Mouse (Mus musculus): Measurements from ENCODE around the gene Tnfsf18. TPM values are rescaled to one million over a fixed set of nuclear protein-coding genes. Genes with fewer than 3 reads are reported as not detected.

Tnfsf18 gene
- total and polyA plus RNA-seq, 3 experiments = not detected

GRCm38 (mm10) chr1:161517355-161517754 lies 22.9 kb downstream of the Tnfsf18 start:
- H3K27me3 ChIP-seq (ENCODE audit: control insufficient read depth in 1 of 2, insufficient read depth in 2 of 2, low read length in 2 of 2) = no peaks in the 10 kb centered on the region
- TF ChIP-seq RCOR1 (IDR thresholded peaks at IDR 0.05; ENCODE audit: low read depth, low read length) = no peak
- no peaks in the 10 kb centered on the region for H3K79me2 ChIP-seq (ENCODE audit: control insufficient read depth, insufficient read depth, low read length, poor library complexity)
- no peaks in the 10 kb centered on the region for H3K4me1 ChIP-seq (ENCODE audit: control insufficient read depth in 1 of 2, insufficient read depth in 2 of 2, low read length in 2 of 2)
- no peak overlapping the region for H3K4me3 ChIP-seq (ENCODE audit: control insufficient read depth in 1 of 2, insufficient read depth in 1 of 2, low read depth in 2 of 2, low read length in 2 of 2)
- no peak overlapping the region for H3K9ac ChIP-seq (ENCODE audit: control insufficient read depth, low read depth, low read length, poor library complexity, severe bottlenecking)
- H3K27ac ChIP-seq (ENCODE audit: control insufficient read depth, low read depth, low read length) = no peak overlapping the region
- DNase-seq (ENCODE audit: low read depth, low spot score) = no peak
- no peaks in the 10 kb centered on the region for H3K9me3 ChIP-seq (replicated peaks; ENCODE audit: insufficient read depth, low read length)
- H3K36me3 ChIP-seq (ENCODE audit: control insufficient read depth in 1 of 2, insufficient read depth in 2 of 2, low read length in 2 of 2) = no peaks in the 10 kb centered on the region

- Histone ChIP-seq H3K9me3 (replicated peaks; ENCODE audit: insufficient read depth, low read length) (no peaks in the 10 kb centered on the region), H3K4me3 (ENCODE audit: control insufficient read depth in 1 of 2, insufficient read depth in 1 of 2, low read depth in 2 of 2, low read length in 2 of 2) (no peak overlapping the region), H3K36me3 (ENCODE audit: control insufficient read depth in 1 of 2, insufficient read depth in 2 of 2, low read length in 2 of 2) (no peaks in the 10 kb centered on the region), H3K79me2 (ENCODE audit: control insufficient read depth, insufficient read depth, low read length, poor library complexity) (no peaks in the 10 kb centered on the region), H3K27me3 (ENCODE audit: control insufficient read depth in 1 of 2, insufficient read depth in 2 of 2, low read length in 2 of 2) (no peaks in the 10 kb centered on the region), H3K4me1 (ENCODE audit: control insufficient read depth in 1 of 2, insufficient read depth in 2 of 2, low read length in 2 of 2) (no peaks in the 10 kb centered on the region), H3K9ac (ENCODE audit: control insufficient read depth, low read depth, low read length, poor library complexity, severe bottlenecking) (no peak overlapping the region), H3K27ac (ENCODE audit: control insufficient read depth, low read depth, low read length) (no peak overlapping the region)
- no peak for DNase-seq (ENCODE audit: low read depth, low spot score)
- no peak for TF ChIP-seq MAZ (IDR thresholded peaks at IDR 0.05; ENCODE audit: low read depth, low read length)
- TF ChIP-seq KAT2A (conservative IDR thresholded peaks at IDR 0.05; ENCODE audit: low read depth, low read length) = no peak
- TF ChIP-seq USF1 (IDR thresholded peaks at IDR 0.05; ENCODE audit: low read depth, low read length) = no peak
- no peak for TF ChIP-seq HCFC1 (IDR thresholded peaks at IDR 0.05; ENCODE audit: low read depth, low read length)
- TF ChIP-seq TAL1 (IDR thresholded peaks at IDR 0.05; ENCODE audit: low read length) = no peak
- TF ChIP-seq UBTF (IDR thresholded peaks at IDR 0.05; ENCODE audit: borderline replicate concordance, insufficient read depth, low read depth, low read length) = no peak
- no peak for TF ChIP-seq E2F4 (IDR thresholded peaks at IDR 0.05; ENCODE audit: borderline replicate concordance, low read depth, low read length)
- no peak for TF ChIP-seq NRF1 (IDR thresholded peaks at IDR 0.05; ENCODE audit: insufficient read depth, low read depth, low read length, poor library complexity, severe bottlenecking)
- TF ChIP-seq ZNF384 (IDR thresholded peaks at IDR 0.05; ENCODE audit: low read depth, low read length) = no peak
- no peak for TF ChIP-seq GABPA (IDR thresholded peaks at IDR 0.05; ENCODE audit: low read depth, low read length)
- no peak for TF ChIP-seq MAFK (IDR thresholded peaks at IDR 0.05; ENCODE audit: borderline replicate concordance, low read depth, low read length)
- TF ChIP-seq TCF12 (IDR thresholded peaks at IDR 0.05; ENCODE audit: low read depth, low read length) = no peak
- TF ChIP-seq POLR2A (IDR thresholded peaks at IDR 0.05; ENCODE audit: control insufficient read depth in 1 of 2, insufficient read depth in 1 of 2, low read depth in 1 of 2, low read length in 2 of 2, poor library complexity in 1 of 2) = no peak
- TF ChIP-seq ETS1 (IDR thresholded peaks at IDR 0.05; ENCODE audit: low read depth, low read length) = no peak
- no peak for TF ChIP-seq SIN3A (IDR thresholded peaks at IDR 0.05; ENCODE audit: low read length)
Observed at GRCm38 (mm10) chr1:161520223-161520622, 25.8 kb downstream of the Tnfsf18 start.

All from MEL (cell line).